Mouse (Mus musculus) stomach, embryonic 15.5 days (tissue): ENCODE measurements around the gene Gpi1. TPM values are rescaled to one million over a fixed set of nuclear protein-coding genes. Genes with fewer than 3 reads are reported as not detected.
"Not testable (repeated sequence)": the region's sequence is repeated elsewhere in the genome, so short reads cannot be mapped to it uniquely, and the experiment has no call there.

Source experiments
- ATAC-seq: fragments of 200-750 bp; cut with Nextera tagmentation; 2 replicates; pipeline ENCODE4 v1.8.0; 2017; ENCODE audit warnings: low read depth, moderate number of reproducible peaks, moderate TSS enrichment; ENCODE audit not compliant: insufficient read depth, low FRiP score
- H3K27ac ChIP-seq: fragments of 300-500 bp; sonication (generic); 2 replicates; pipeline ENCODE4 v1.5.1; 2015; ENCODE audit warnings: mild to moderate bottlenecking, inconsistent platforms
- H3K27me3 ChIP-seq: fragments of 300-500 bp; sonication (generic); replicated peaks from 2 replicates; pipeline ENCODE4 v1.6.1; 2015; ENCODE audit warnings: inconsistent platforms
- H3K36me3 ChIP-seq: fragments of 300-500 bp; sonication (generic); 2 replicates; pipeline ENCODE4 v1.6.1; 2015; ENCODE audit warnings: inconsistent platforms
- H3K4me1 ChIP-seq: fragments of 300-500 bp; sonication (generic); 2 replicates; pipeline ENCODE4 v1.6.1; 2015; ENCODE audit warnings: inconsistent platforms
- H3K4me2 ChIP-seq: fragments of 300-500 bp; sonication (generic); 2 replicates; pipeline ENCODE4 v1.6.1; 2015; ENCODE audit warnings: mild to moderate bottlenecking, inconsistent platforms
- H3K4me3 ChIP-seq: fragments of 300-500 bp; sonication (generic); replicated peaks from 2 replicates; pipeline ENCODE4 v1.5.1; 2015; ENCODE audit warnings: inconsistent platforms
- H3K9ac ChIP-seq: fragments of 300-500 bp; sonication (generic); 2 replicates; pipeline ENCODE4 v1.6.1; 2015; ENCODE audit warnings: inconsistent platforms
- H3K9me3 ChIP-seq: fragments of 300-500 bp; sonication (generic); 2 replicates; pipeline ENCODE4 v1.6.1; 2016; ENCODE audit warnings: inconsistent platforms
- WGBS: fragments of 180-500 bp; shearing (Covaris S2); methylation state at CpG from one replicate; pipeline ENCODE4 v1.1.7; 2015; 5-methylcytosine and 5-hydroxymethylcytosine counted together
- polyA plus RNA-seq: library from polyadenylated mRNA; unstranded; fragments of >200 nt; fragmentation: Nextera tagmentation; extraction: Ambion mirVana; gene quantifications from 2 replicates; pipeline ENCODE4 v1.2.1, GENCODE M21; 2015

The Gpi1 gene
- polyA plus RNA-seq, 1 experiment from 2014 or later, result 288 TPM

DNA sequence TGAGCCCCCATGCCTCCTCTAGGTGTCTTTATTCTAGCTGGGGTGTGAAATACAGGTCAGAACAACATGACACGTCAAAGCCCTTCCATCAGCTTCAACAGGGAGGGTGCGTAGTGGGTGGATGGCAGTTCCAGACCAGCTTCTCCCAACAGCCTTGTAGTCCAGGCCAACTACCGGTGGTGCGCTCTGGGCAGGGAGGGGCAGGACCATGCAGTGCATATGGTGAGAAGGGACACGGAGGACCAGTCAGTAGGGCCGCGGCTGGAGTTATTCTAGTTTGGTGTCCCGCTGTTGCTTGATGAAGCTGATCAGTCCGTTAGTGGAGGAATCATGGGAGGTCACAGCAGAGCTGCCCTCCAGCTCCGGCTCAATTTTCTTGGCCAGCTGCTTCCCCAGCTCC lies 28.0 kb downstream of the Gpi1 start:
- not testable (repeated sequence) for H3K4me3 ChIP-seq, H3K27ac ChIP-seq, H3K9ac ChIP-seq, H3K27me3 ChIP-seq, ATAC-seq, H3K9me3 ChIP-seq, H3K4me2 ChIP-seq, H3K4me1 ChIP-seq
- 94% methylated on average over 10 of the region's 10 CpGs for WGBS
- H3K36me3 ChIP-seq, result peaks cover 60% of the 10 kb centered on the region

DNA sequence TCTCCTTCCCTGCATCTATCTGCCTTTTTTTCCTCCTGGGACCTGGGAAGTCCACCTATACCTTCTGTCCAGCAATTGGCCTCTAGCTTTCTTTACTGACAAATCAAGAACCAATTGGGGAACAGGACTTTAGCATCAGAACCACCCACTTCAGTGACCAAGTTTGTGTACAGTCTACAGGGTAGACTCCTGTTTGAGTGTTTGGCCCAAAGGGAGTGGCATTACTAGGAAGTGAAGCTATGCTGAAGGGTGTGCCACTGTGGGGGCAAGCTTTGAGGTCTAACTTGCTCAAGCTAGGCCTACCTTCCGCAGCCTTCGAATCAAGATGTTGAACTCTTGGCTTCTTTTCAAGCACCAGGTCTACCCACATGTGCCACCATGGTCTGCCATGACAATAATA lies 29.3 kb downstream of the Gpi1 start:
- H3K27me3 ChIP-seq, result no peaks in the 10 kb centered on the region
- no peak for ATAC-seq
- no peaks in the 10 kb centered on the region for H3K9me3 ChIP-seq
- no peaks in the 10 kb centered on the region for H3K4me1 ChIP-seq
- H3K36me3 ChIP-seq, result peaks cover 46% of the 10 kb centered on the region
- no peak overlapping the region for H3K4me3 ChIP-seq
- H3K9ac ChIP-seq, result no peak overlapping the region
- H3K27ac ChIP-seq, result no peak overlapping the region
- 93% methylated on average over 2 of the region's 2 CpGs for WGBS
- no peak overlapping the region for H3K4me2 ChIP-seq

DNA sequence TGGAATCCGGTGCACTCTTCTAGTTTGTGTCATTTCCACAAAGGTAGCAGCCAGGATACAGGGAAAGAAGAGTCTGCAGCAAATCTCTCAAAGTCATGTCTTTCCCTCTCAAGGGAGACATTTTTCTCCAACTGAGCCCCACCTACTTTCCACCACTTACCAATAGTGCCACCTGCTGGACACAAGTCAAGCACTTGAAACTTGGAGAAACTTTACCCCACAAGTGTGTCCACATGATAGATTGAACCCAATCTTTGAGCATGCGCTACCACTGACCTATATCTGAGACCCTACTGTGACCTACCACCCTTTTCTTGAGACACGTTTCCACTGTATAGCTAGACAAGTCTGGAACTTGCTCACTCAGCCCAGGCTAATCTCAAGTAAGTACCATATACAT lies 31.8 kb downstream of the Gpi1 start:
- H3K27ac ChIP-seq, result no peak overlapping the region
- WGBS, result 34% methylated on average over 3 of the region's 3 CpGs
- H3K36me3 ChIP-seq, result peaks cover 27% of the 10 kb centered on the region
- H3K27me3 ChIP-seq, result no peaks in the 10 kb centered on the region
- no peak overlapping the region for H3K4me3 ChIP-seq
- ATAC-seq, result no peak
- H3K4me1 ChIP-seq, result no peaks in the 10 kb centered on the region
- H3K9me3 ChIP-seq, result no peaks in the 10 kb centered on the region
- H3K9ac ChIP-seq, result no peak overlapping the region
- no peak overlapping the region for H3K4me2 ChIP-seq

DNA sequence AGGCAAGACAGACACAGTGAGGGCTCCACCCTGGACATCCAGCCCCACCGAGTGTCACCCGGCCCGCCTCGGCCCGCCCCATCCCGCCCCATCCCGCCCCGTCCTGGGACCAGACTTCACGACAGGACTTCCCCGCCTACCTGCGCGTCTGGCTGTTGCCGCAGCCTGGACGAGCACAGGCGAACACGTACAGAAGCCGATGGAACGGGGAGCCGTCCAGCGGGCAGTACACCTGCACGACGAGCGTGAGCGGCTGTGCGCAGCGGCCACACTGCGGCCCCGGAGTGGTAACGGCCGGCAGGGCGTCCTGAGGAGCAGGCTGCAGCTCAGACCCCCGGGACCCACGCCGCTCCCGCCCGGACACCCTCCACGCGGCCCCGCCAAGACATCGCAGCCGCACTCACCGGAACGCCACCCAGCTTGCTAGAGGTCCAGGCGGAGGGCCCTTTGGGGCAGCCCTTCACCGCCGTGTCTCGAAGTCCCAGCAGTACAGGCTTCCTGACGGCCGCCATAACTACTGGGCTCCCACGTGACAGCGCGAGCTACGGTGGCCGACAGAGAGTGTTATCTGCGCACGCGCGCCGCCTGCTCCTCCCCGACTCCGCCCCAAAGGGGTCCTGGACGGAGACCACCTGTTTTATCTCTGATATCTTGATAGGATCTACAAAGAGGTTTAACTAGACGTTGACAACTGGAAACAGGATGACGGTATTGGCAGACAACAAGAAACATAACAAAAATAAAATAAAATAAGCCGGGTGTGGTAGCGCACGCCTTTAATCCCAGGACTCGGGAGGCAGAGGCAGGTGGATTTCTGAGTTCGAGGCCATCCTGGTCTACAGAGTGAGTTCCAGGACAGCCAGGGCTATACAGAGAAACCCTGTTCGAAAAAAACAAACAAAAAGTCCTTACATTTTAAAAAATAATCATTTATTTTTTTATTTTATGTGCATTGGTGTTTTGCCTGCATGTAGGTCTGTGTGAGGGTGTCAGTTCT lies 33.7 kb downstream of the Gpi1 start, which contains the start of gene Pdcd2l:
Gene Pdcd2l (minus strand): TSS at position 530 of the 997 bp plus-strand sequence.
- Histone ChIP-seq H3K4me2 (peak within 1 kb of the TSS; percentile 79), H3K4me1 (no peaks in the 10 kb centered on the region), H3K9me3 (no peaks in the 10 kb centered on the region), H3K4me3 (peak within 1 kb of the TSS; percentile 96), H3K9ac (peak within 1 kb of the TSS; percentile 76), H3K36me3 (peaks cover 22% of the 10 kb centered on the region), H3K27me3 (no peaks in the 10 kb centered on the region), H3K27ac (peak within 1 kb of the TSS; percentile 84)
- ATAC-seq, result peak; percentile 91
- WGBS, result 2% methylated on average over 70 of the region's 70 CpGs

DNA sequence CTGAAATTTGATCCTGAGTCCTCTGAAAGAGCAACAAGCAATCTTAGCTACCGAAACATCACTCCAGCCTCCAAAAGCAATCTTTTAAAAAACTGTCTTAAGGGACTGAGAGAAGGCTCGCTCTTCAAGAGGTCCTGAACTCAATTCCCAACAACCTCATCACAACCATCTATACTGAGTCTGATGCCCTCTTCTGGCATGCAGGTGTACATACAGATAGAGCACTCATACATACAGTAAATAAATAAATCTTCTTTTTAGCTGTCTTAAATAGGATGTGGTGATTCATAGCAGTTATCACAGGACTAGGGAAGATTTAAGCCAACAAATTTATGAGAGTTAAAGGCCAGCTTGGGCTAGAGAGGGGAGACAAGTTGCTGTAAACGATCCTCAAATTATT lies 34.5 kb downstream of the Gpi1 start:
- Histone ChIP-seq H3K27me3 (no peaks in the 10 kb centered on the region), H3K9ac (peak overlapping the region; percentile 76), H3K9me3 (no peaks in the 10 kb centered on the region), H3K4me2 (peak overlapping the region; percentile 79), H3K4me1 (no peaks in the 10 kb centered on the region), H3K36me3 (peaks cover 14% of the 10 kb centered on the region), H3K4me3 (peak overlapping the region; percentile 96), H3K27ac (no peak overlapping the region; the same call in 1 of the 2 replicates)
- no peak for ATAC-seq
- WGBS, result 40% methylated on average over 3 of the region's 3 CpGs

DNA sequence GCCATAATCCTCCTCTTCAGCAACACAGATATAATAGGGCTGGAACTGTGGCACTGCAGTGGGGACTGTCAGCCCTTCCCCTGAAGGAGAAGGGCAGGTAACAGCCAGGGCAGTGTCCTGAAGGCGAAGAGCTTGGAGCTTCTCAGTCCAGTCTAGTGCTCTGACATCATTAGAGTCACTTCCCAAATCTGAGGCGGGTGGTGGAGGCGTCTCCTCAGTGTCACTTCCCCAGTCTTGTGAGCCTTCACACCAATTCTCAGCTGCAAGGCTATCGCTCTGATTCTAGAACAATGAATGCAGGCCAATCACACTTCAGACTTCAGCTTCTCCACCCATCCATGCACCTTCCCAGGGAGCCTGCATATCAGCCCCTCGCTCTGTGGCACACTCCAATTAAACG lies 37.3 kb downstream of the Gpi1 start:
- Histone ChIP-seq H3K4me1 (no peaks in the 10 kb centered on the region), H3K4me2 (no peak overlapping the region), H3K27me3 (no peaks in the 10 kb centered on the region), H3K9me3 (no peaks in the 10 kb centered on the region), H3K27ac (no peak overlapping the region), H3K9ac (no peak overlapping the region), H3K4me3 (no peak overlapping the region), H3K36me3 (peaks cover 20% of the 10 kb centered on the region)
- no peak for ATAC-seq
- WGBS, result 86% methylated on average over 6 of the region's 6 CpGs

DNA sequence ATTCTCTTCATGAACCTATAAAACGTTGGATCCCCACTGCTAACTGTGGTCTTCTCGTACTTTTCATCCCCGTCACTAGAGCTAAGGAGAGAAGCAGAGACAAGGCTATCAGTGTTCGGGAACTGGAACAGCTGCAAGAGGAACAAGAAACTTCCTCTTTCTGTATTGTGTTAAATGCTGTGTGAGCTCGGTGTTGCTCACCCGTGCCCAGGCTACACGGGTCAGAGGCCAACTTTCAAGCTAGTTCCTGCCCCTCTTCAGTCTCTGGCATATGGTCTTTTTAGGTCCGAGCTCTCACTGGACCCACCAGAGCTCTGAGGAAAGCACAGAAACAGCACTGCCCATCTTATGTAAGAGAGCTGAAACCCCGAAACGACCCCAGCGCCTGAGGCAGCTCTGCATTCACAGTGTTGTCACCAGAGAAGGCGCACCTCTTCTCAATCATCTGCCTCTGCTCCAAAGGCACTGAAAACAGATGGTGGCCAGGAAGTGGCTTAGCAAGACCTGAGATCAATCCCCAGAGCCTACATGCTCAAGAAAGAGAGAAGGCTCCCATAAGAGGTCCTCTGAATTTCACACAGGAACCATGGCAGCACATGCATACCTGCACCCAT lies 40.7 kb downstream of the Gpi1 start:
- H3K4me2 ChIP-seq, result no peak overlapping the region
- H3K4me1 ChIP-seq, result no peaks in the 10 kb centered on the region
- H3K9me3 ChIP-seq, result no peaks in the 10 kb centered on the region
- no peak for ATAC-seq
- H3K27ac ChIP-seq, result no peak overlapping the region
- peaks cover 47% of the 10 kb centered on the region for H3K36me3 ChIP-seq
- no peak overlapping the region for H3K4me3 ChIP-seq
- no peaks in the 10 kb centered on the region for H3K27me3 ChIP-seq
- 84% methylated on average over 12 of the region's 12 CpGs for WGBS
- no peak overlapping the region for H3K9ac ChIP-seq

DNA sequence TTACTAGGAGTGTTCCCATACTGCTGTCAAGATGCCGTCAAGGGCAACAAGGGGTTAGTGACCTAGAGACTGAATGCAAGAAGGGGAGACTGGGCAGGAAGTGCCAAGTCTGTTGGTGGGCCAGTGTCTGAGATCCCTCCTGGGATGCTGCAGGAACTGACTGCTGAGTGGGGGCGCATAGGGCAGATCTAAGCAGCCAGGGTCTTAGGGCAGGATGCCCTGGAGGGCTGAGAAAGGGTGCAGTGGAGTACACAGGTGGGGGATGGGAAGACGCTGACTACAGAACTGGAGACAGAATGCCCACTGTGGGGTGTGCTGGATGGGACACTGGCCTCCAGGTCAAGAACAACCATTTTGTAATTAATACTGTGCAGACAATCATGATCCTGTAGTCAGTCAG lies 46.3 kb downstream of the Gpi1 start:
- Histone ChIP-seq H3K9ac (no peak overlapping the region), H3K4me1 (no peaks in the 10 kb centered on the region), H3K27ac (0 out of 2 replicates have a peak overlapping the region, but pooled peaks have one; percentile 6), H3K4me2 (no peak overlapping the region), H3K4me3 (no peak overlapping the region), H3K27me3 (no peaks in the 10 kb centered on the region), H3K36me3 (peaks cover 37% of the 10 kb centered on the region), H3K9me3 (no peaks in the 10 kb centered on the region)
- WGBS, result 75% methylated on average over 3 of the region's 3 CpGs
- ATAC-seq, result no peak

DNA sequence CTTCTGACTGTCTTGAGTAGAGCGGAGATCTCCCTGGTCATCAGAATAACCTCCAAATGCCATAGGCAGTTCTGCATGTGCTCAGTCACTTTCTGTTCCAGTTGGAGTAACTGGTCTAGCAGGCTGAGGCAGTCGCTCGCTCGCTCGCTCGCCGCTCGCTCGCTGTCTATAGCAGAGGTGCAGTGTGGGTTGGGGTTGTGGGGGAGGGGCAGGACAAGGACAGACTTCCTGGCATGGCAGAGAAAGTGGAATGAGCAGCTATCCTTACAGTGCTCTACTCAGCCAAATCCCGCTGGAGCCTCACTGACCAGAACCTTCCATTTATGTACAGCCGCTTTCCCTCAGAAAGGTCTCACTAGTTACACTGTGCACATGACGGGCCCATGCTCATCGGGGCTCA lies 46.8 kb downstream of the Gpi1 start:
- peak; percentile 65 for ATAC-seq

DNA sequence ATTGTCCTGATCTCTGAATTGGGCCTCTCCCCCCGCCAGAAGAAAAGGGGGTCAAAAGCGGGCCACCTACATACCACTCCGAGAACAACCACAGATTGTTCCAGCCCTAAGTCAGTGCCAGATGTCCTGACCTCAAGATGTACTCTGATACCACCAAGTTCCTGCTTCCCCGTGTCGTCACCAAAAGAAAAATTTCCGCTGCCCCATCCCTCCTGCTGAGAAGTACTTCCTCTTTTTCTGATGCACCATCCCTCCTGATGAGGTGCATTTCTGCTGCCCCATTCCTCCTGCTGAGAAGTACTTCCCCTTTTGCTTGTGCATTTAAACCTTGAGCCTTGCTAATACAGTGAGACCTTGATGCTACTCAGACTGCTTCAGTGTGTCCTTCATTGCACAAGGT lies 53.9 kb downstream of the Gpi1 start:
- H3K36me3 ChIP-seq, H3K4me3 ChIP-seq, H3K9ac ChIP-seq, H3K27me3 ChIP-seq, H3K4me2 ChIP-seq, H3K9me3 ChIP-seq, H3K27ac ChIP-seq, H3K4me1 ChIP-seq, ATAC-seq: not testable (repeated sequence)
- 84% methylated on average over 6 of the region's 6 CpGs for WGBS

More for the DNA sequence above, 46.8 kb downstream of the Gpi1 start:
- WGBS, result 78% methylated on average over 13 of the region's 13 CpGs
- no peak overlapping the region for H3K4me2 ChIP-seq
- no peak overlapping the region for H3K9ac ChIP-seq
- H3K36me3 ChIP-seq, result peaks cover 33% of the 10 kb centered on the region
- H3K4me1 ChIP-seq, result no peaks in the 10 kb centered on the region
- no peak overlapping the region for H3K4me3 ChIP-seq
- peak overlapping the region; percentile 6; the same call in 1 of the 2 replicates for H3K27ac ChIP-seq
- H3K9me3 ChIP-seq, result no peaks in the 10 kb centered on the region
- no peaks in the 10 kb centered on the region for H3K27me3 ChIP-seq

DNA sequence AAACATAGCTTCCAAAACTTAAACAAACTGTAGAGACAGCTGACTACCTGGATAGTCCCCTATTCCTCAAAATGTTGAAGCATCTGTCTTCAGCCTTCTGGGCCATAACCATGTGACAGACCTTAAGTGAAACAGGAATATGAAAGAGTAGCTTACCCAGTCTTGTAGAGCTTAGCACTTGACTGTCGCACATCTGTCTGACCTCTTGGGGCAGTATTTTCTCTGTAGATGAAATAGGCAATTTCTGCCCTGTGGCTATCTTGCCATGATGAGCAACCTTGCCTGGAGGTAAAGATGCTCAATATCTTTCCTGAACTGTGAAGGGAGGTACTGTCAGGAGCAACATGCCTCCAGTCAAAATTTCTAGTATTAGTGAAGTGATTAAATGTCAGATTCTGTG lies 57.9 kb downstream of the Gpi1 start:
- Histone ChIP-seq H3K4me2 (no peak overlapping the region), H3K9ac (no peak overlapping the region), H3K27ac (no peak overlapping the region), H3K9me3 (no peaks in the 10 kb centered on the region), H3K4me3 (no peak overlapping the region), H3K36me3 (no peaks in the 10 kb centered on the region), H3K4me1 (0 out of 2 replicates have a peak, but pooled peaks cover 4% of the 10 kb centered on the region), H3K27me3 (no peaks in the 10 kb centered on the region)
- ATAC-seq, result no peak
- WGBS, result 74% methylated on average over 1 of the region's 1 CpGs

DNA sequence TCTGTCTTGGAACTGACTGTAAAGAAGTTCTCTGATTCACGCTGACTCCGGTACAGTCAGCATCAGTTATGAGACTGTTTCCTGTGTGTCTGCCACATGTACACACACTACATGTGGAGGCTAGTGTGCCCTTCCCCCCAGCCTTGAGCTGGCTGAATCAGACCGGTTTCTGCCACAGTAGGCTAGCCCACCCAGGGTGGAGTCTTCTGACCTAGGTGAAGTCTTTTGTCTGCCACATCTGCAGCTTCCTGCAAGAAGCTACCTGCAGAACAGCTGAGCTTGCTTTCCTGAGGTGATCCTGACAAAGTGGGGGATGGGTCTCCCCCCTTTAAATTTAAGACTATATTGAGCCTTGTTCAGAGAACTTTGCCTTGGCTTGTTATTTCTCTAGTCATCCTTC lies 60.7 kb downstream of the Gpi1 start, which contains the start of gene Uba2:
Gene Uba2 (minus strand): TSS at position 146 of the 400 bp plus-strand sequence.
- Histone ChIP-seq H3K9ac (peak within 1 kb of the TSS; percentile 98; the same call in 1 of the 2 replicates), H3K4me1 (peaks cover 9% of the 10 kb centered on the region), H3K27me3 (no peaks in the 10 kb centered on the region), H3K4me3 (peak within 1 kb of the TSS; percentile 94), H3K4me2 (peak within 1 kb of the TSS; percentile 69), H3K27ac (peak within 1 kb of the TSS; percentile 91; the same call in 1 of the 2 replicates), H3K9me3 (no peaks in the 10 kb centered on the region), H3K36me3 (0 out of 2 replicates have a peak, but pooled peaks cover 3% of the 10 kb centered on the region)
- whole genome bisulfite sequencing, result 79% methylated on average over 3 of the region's 3 CpGs
- ATAC-seq, result no peak
